Comparison of ENCODE assay signal across 7 mouse cellular contexts in genomic region chr16:21793875-21794696, GRCm38 (mm10). TPM values are rescaled to one million over a fixed set of nuclear protein-coding genes. Genes with fewer than 3 reads are reported as not detected.
DNase-seq lines count a peak whose midpoint lies in the region; ATAC-seq lines count a peak whose summit lies in the region.

Gene Map3k13, plus strand, starts transcription at chr16:21794346.

- DNase-seq in adrenal gland, adult 8-10 months = peak; percentile 90
- peak; percentile 94 for DNase-seq in embryo, embryonic 9.5 days (ENCODE audit: extremely low spot score)
- DNase-seq in kidney, adult 11 months = peak; percentile 93
- DNase-seq in limb, embryonic 10.5 days (ENCODE audit: low spot score) = peak; percentile 99
- peak; percentile 88 for DNase-seq in spleen, adult 12 weeks (ENCODE audit: low spot score)

- peak within 1 kb of the TSS; percentile 79 for H3K4me2 ChIP-seq in midbrain, embryonic 13.5 days (replicated peaks)

- peak within 1 kb of the TSS; percentile 72 for H3K4me3 ChIP-seq in limb, embryonic 10.5 days
- peak within 1 kb of the TSS; percentile 86 for H3K4me3 ChIP-seq in midbrain, embryonic 13.5 days (replicated peaks)

- WGBS in limb, embryonic 10.5 days = 2% methylated on average over 47 of the region's 47 CpGs
- WGBS in midbrain, embryonic 13.5 days = 2% methylated on average over 47 of the region's 47 CpGs

- peak within 1 kb of the TSS; percentile 88 for H3K9ac ChIP-seq in midbrain, embryonic 13.5 days (replicated peaks)

- no peaks in the 10 kb centered on the region for H3K27me3 ChIP-seq in limb, embryonic 10.5 days (ENCODE audit: low read depth, poor library complexity, severe bottlenecking)
- no peaks in the 10 kb centered on the region for H3K27me3 ChIP-seq in midbrain, embryonic 13.5 days

- no peaks in the 10 kb centered on the region for H3K36me3 ChIP-seq in limb, embryonic 10.5 days
- H3K36me3 ChIP-seq in midbrain, embryonic 13.5 days = peaks cover under 1% of the 10 kb centered on the region

- peak within 1 kb of the TSS; percentile 86 for H3K27ac ChIP-seq in limb, embryonic 10.5 days
- H3K27ac ChIP-seq in midbrain, embryonic 13.5 days = peak within 1 kb of the TSS; percentile 91

- no peaks in the 10 kb centered on the region for H3K9me3 ChIP-seq in limb, embryonic 10.5 days (replicated peaks)
- H3K9me3 ChIP-seq in midbrain, embryonic 13.5 days = no peaks in the 10 kb centered on the region

- ATAC-seq in granulocyte monocyte progenitor cell, adult 5-6 weeks (replicated peaks; ENCODE audit: poor library complexity, severe bottlenecking) = peak; percentile 97
- peak; percentile 99 for ATAC-seq in midbrain, embryonic 13.5 days

- H3K4me1 ChIP-seq in limb, embryonic 10.5 days = peaks cover 16% of the 10 kb centered on the region
- peaks cover 17% of the 10 kb centered on the region for H3K4me1 ChIP-seq in midbrain, embryonic 13.5 days (replicated peaks)

RNA-seq across cellular contexts. Expression of gene Map3k13, which starts in this region (rescaled TPM):
- total RNA-seq in adrenal gland, adult 8-10 months (2022) = 1 to 10 TPM; 1.2 to 1.9 (median 1.4) TPM
- 0.64 TPM in 1 of 2 replicates, not detected in the other for total RNA-seq in granulocyte monocyte progenitor cell, adult 5-6 weeks (2014; fragmentation: Nextera tagmentation)
- 0.22 TPM in 1 of 2 replicates, not detected in the other for total RNA-seq in granulocyte monocyte progenitor cell, adult 5-6 weeks (2017)
- 1.2 and 1.8 TPM in 2 replicates for polyA plus RNA-seq in limb, embryonic 10.5 days (2016; fragmentation: Nextera tagmentation; extraction: Ambion mirVana)
- polyA plus RNA-seq in midbrain, embryonic 13.5 days (2015; fragmentation: Nextera tagmentation; extraction: Ambion mirVana) = 7.6 and 8.3 TPM in 2 replicates

Comparison
In these comparisons a context has a peak if more than half of its experiments do, and no peak if none do; other contexts are left out.
1. Peak in every context shown above with its lines: DNase-seq, ATAC-seq, H3K4me3 ChIP-seq and H3K27ac ChIP-seq.
2. Peak in ATAC-seq in granulocyte monocyte progenitor cell, adult 5-6 weeks; RNA of the gene not detected or under 1 TPM.